Comparison of ENCODE assay signal across 8 mouse cellular contexts in the genomic region with DNA sequence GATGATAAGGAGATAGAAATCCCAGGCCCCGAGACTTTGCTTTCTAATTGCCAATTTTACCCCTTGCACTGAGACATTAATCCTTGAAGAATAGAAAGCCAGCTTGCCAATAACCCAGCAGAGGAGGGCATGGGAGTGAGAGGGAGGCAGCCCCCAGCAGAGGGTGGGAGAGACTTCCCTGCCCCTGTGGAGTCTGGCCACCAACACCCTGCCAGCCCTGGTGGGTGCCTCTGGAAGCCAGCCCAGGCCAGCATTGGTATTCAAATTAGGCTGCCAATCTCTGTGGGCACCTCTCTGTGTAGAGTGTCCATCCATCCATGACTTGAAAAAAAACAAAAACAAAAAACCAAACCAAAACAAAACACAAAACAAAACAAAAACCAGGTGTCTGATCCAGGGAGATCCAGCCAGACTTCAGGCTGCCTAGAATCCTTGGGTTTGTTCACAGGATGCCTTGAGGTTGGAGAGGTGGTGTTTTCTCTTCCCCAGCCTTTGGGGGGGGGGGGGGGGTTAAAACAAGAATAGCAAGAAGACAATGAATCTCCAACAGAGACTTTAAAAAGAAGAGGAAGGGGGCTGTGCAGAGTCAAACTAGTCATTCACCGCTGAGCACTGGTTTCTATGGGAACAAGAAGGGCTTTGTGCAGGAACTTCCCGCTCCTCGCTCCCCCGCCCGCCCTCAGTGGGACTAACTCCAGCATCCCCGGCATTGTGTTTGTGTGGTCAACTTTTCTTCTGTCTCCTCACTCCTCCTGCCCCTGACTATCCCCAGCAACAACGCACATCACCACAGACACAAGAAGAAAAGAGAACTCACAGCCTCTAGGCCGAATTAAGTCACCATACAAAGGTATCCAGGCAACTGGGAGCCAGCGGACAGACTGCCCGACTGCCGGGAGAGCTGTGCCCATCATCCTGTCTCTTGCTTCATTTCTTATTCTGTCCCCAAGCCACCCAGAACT.
A peak's percentile ranks its signal among the peaks of the same experiment; 100 is the strongest.
DNase-seq lines count a peak whose midpoint lies in the region; ATAC-seq lines count a peak whose summit lies in the region.

No protein-coding gene starts in this region.

- 10% methylated on average over 12 of the region's 12 CpGs for WGBS in heart, embryonic 12.5 days

- peak overlapping the region; percentile 68 for H3K4me2 ChIP-seq in heart, embryonic 12.5 days

- no peaks in the 10 kb centered on the region for H3K27me3 ChIP-seq in heart, embryonic 12.5 days (replicated peaks)

- no peaks in the 10 kb centered on the region for H3K36me3 ChIP-seq in heart, embryonic 12.5 days

- no peak overlapping the region for H3K9ac ChIP-seq in heart, embryonic 12.5 days

- H3K4me1 ChIP-seq in heart, embryonic 12.5 days (replicated peaks), result peaks cover 22% of the 10 kb centered on the region

- peak; percentile 24 for DNase-seq in gastrocnemius, postnatal 10 days
- no peak for DNase-seq in gastrocnemius, postnatal 25 days
- DNase-seq in layer of hippocampus, adult 9-10 months (ENCODE audit: low spot score), result peak; percentile 40
- peak; percentile 85 for DNase-seq in mesoderm, embryonic 11.5 days (ENCODE audit: low read depth, low spot score)
- peak; percentile 59 for DNase-seq in telencephalon, adult 2 months (ENCODE audit: low read depth, low spot score)
- DNase-seq in urinary bladder, postnatal 25 days (ENCODE audit: low spot score), result no peak

- no peak overlapping the region for H3K27ac ChIP-seq in heart, embryonic 12.5 days (ENCODE audit: poor library complexity, severe bottlenecking)

- no peaks in the 10 kb centered on the region for H3K9me3 ChIP-seq in heart, embryonic 12.5 days (replicated peaks)

- ATAC-seq in common myeloid progenitor, adult 5-6 weeks (replicated peaks; ENCODE audit: low read depth, poor library complexity, severe bottlenecking), result 0 out of 2 replicates have a peak, but pooled peaks have one; percentile 11
- no peak for ATAC-seq in heart, embryonic 12.5 days (ENCODE audit: insufficient number of reproducible peaks, low FRiP score)

- peak overlapping the region; percentile 32 for H3K4me3 ChIP-seq in heart, embryonic 12.5 days

Comparison
In these comparisons a context has a peak if more than half of its experiments do, and no peak if none do; other contexts are left out.
1. DNase-seq: peak in gastrocnemius, postnatal 10 days (single experiment), layer of hippocampus, adult 9-10 months (single experiment), mesoderm, embryonic 11.5 days (single experiment) and telencephalon, adult 2 months (single experiment); none in gastrocnemius, postnatal 25 days (single experiment) and urinary bladder, postnatal 25 days (single experiment).